Mouse (Mus musculus): ENCODE measurements around the gene Bfar.

GRCm38 (mm10) chr16:13747708-13748107, 76.0 kb downstream of the Bfar start:
- TF ChIP-seq POLR2A (IDR thresholded peaks at IDR 0.05; ENCODE audit: insufficient read length, low read depth) (no peak), POLR2AphosphoS2 (IDR thresholded peaks at IDR 0.05; ENCODE audit: insufficient read length, low read depth) (no peak), MYOD1 (IDR thresholded peaks at IDR 0.05; ENCODE audit: control insufficient read depth in 1 of 3, insufficient read length in 2 of 3, low read depth in 2 of 3) (no peak), TCF12 (IDR thresholded peaks at IDR 0.05; ENCODE audit: insufficient read depth, poor library complexity, severe bottlenecking) (no peak), MYOG (IDR thresholded peaks at IDR 0.05; ENCODE audit: control insufficient read depth in 1 of 3, insufficient read depth in 1 of 3, insufficient read length in 2 of 3, low read depth in 2 of 3) (no peak), MAX (IDR thresholded peaks at IDR 0.05; ENCODE audit: low read depth) (no peak)
